Mouse (Mus musculus) limb, embryonic 12.5 days (tissue): Measurements from ENCODE around the gene Ube2s. TPM values are rescaled to one million over a fixed set of nuclear protein-coding genes. Genes with fewer than 3 reads are reported as not detected.
"Not testable (repeated sequence)": the region's sequence is repeated elsewhere in the genome, so short reads cannot be mapped to it uniquely, and the experiment has no call there.

Experiments
- ATAC-seq: fragments of 200-750 bp; cut with Nextera tagmentation; 2 replicates; pipeline ENCODE4 v1.8.0; 2017; ENCODE audit warnings: low read depth, moderate TSS enrichment; ENCODE audit not compliant: insufficient number of reproducible peaks, insufficient read depth, low FRiP score, low TSS enrichment
- H3K27ac ChIP-seq: fragments of 300-500 bp; sonication (generic); 2 replicates; pipeline ENCODE4 v1.5.1; 2016; ENCODE audit warnings: mild to moderate bottlenecking, moderate library complexity
- H3K27me3 ChIP-seq: fragments of 300-500 bp; sonication (generic); 2 replicates; pipeline ENCODE4 v1.6.1; 2016; ENCODE audit warnings: mild to moderate bottlenecking, moderate library complexity
- H3K36me3 ChIP-seq: fragments of 300-500 bp; sonication (generic); 2 replicates; pipeline ENCODE4 v1.6.1; 2016; ENCODE audit warnings: mild to moderate bottlenecking, moderate library complexity
- H3K4me1 ChIP-seq: fragments of 300-500 bp; sonication (generic); replicated peaks from 2 replicates; pipeline ENCODE4 v1.6.1; 2016
- H3K4me2 ChIP-seq: fragments of 300-500 bp; sonication (generic); 2 replicates; pipeline ENCODE4 v1.6.1; 2016; ENCODE audit warnings: mild to moderate bottlenecking, moderate library complexity
- H3K4me3 ChIP-seq: fragments of 300-500 bp; sonication (generic); replicated peaks from 2 replicates; pipeline ENCODE4 v1.5.1; 2016; ENCODE audit warnings: mild to moderate bottlenecking
- H3K9ac ChIP-seq: fragments of 300-500 bp; sonication (generic); replicated peaks from 2 replicates; pipeline ENCODE4 v1.6.1; 2016; ENCODE audit warnings: mild to moderate bottlenecking, moderate library complexity
- H3K9me3 ChIP-seq: fragments of 300-500 bp; sonication (generic); 2 replicates; pipeline ENCODE4 v1.6.1; 2016; ENCODE audit warnings: mild to moderate bottlenecking, moderate library complexity
- WGBS: fragments of 180-500 bp; shearing (Covaris S2); methylation state at CpG from one replicate; pipeline ENCODE4 v1.1.7; 2016; 5-methylcytosine and 5-hydroxymethylcytosine counted together
- polyA plus RNA-seq: library from polyadenylated mRNA; unstranded; fragments of >200 nt; fragmentation: Nextera tagmentation; extraction: Ambion mirVana; gene quantifications from 2 replicates; pipeline ENCODE4 v1.2.1, GENCODE M21; 2016

The Ube2s gene
- polyA plus RNA-seq, 1 experiment from 2014 or later: 437 TPM

- peak overlapping the region; percentile 47 for H3K4me3 ChIP-seq
- peak overlapping the region; percentile 94 for H3K4me2 ChIP-seq
- no peaks in the 10 kb centered on the region for H3K36me3 ChIP-seq
- no peaks in the 10 kb centered on the region for H3K9me3 ChIP-seq
- no peak for ATAC-seq
- H3K4me1 ChIP-seq: peaks cover 24% of the 10 kb centered on the region
- H3K27ac ChIP-seq: no peak overlapping the region
- peaks cover 90% of the 10 kb centered on the region for H3K27me3 ChIP-seq
- H3K9ac ChIP-seq: peak overlapping the region; percentile 60
- 2% methylated on average over 34 of the region's 34 CpGs for WGBS
Observed at GRCm38 (mm10) chr7:4843604-4844244, 31.3 kb upstream of the Ube2s start.

GRCm38 (mm10) chr7:4842634-4843131 lies 30.3 kb upstream of the Ube2s start:
- Histone ChIP-seq H3K4me1 (peaks cover 24% of the 10 kb centered on the region), H3K36me3 (no peaks in the 10 kb centered on the region), H3K27me3 (peaks cover 97% of the 10 kb centered on the region), H3K9me3 (no peaks in the 10 kb centered on the region), H3K9ac (0 out of 2 replicates have a peak overlapping the region, but pooled peaks have one; percentile 12), H3K4me3 (peak overlapping the region; percentile 47), H3K4me2 (peak overlapping the region; percentile 94), H3K27ac (no peak overlapping the region)
- 0 out of 2 replicates have a peak, but pooled peaks have one; percentile 27 for ATAC-seq
- WGBS: 1% methylated on average over 16 of the region's 16 CpGs

GRCm38 (mm10) chr7:4842077-4842476 lies 29.7 kb upstream of the Ube2s start:
- H3K9ac ChIP-seq: no peak overlapping the region
- no peaks in the 10 kb centered on the region for H3K9me3 ChIP-seq
- H3K27ac ChIP-seq: no peak overlapping the region
- WGBS: 52% methylated on average over 5 of the region's 5 CpGs
- H3K4me2 ChIP-seq: peak overlapping the region; percentile 94; the same call in 1 of the 2 replicates
- no peaks in the 10 kb centered on the region for H3K36me3 ChIP-seq
- H3K4me1 ChIP-seq: peaks cover 24% of the 10 kb centered on the region
- H3K27me3 ChIP-seq: peaks cover 100% of the 10 kb centered on the region
- H3K4me3 ChIP-seq: peak overlapping the region; percentile 47; the same call in 1 of the 2 replicates
- no peak for ATAC-seq

GRCm38 (mm10) chr7:4837639-4838038 lies 25.2 kb upstream of the Ube2s start:
- Histone ChIP-seq H3K27ac (no peak overlapping the region), H3K9ac (no peak overlapping the region), H3K27me3 (peaks cover 98% of the 10 kb centered on the region), H3K36me3 (no peaks in the 10 kb centered on the region), H3K4me2 (no peak overlapping the region), H3K4me1 (peaks cover 15% of the 10 kb centered on the region), H3K4me3 (no peak overlapping the region), H3K9me3 (no peaks in the 10 kb centered on the region)
- WGBS: 14% methylated on average over 1 of the region's 1 CpGs
- ATAC-seq: no peak

GRCm38 (mm10) chr7:4836351-4836792 lies 24.0 kb upstream of the Ube2s start:
- WGBS: under 1% methylated on average over 37 of the region's 51 CpGs
- Histone ChIP-seq H3K4me1 (peaks cover 10% of the 10 kb centered on the region), H3K9me3 (no peaks in the 10 kb centered on the region), H3K4me2 (peak overlapping the region; percentile 82), H3K4me3 (peak overlapping the region; percentile 51), H3K36me3 (no peaks in the 10 kb centered on the region), H3K27me3 (peaks cover 96% of the 10 kb centered on the region), H3K27ac (no peak overlapping the region), H3K9ac (peak overlapping the region; percentile 58)
- ATAC-seq: peak; percentile 75

GRCm38 (mm10) chr7:4835631-4836327 lies 23.4 kb upstream of the Ube2s start:
- peak; percentile 49; the same call in 1 of the 2 replicates for ATAC-seq

GRCm38 (mm10) chr7:4830476-4830875 lies 18.1 kb upstream of the Ube2s start:
- no peak for ATAC-seq
- Histone ChIP-seq H3K9me3 (no peaks in the 10 kb centered on the region), H3K27ac (no peak overlapping the region), H3K27me3 (peaks cover 57% of the 10 kb centered on the region), H3K4me3 (no peak overlapping the region), H3K9ac (no peak overlapping the region), H3K4me1 (no peaks in the 10 kb centered on the region), H3K36me3 (no peaks in the 10 kb centered on the region), H3K4me2 (no peak overlapping the region)
- 7% methylated on average over 12 of the region's 12 CpGs for WGBS

More at GRCm38 (mm10) chr7:4835631-4836327, 23.4 kb upstream of the Ube2s start:
- H3K36me3 ChIP-seq: no peaks in the 10 kb centered on the region
- peak overlapping the region; percentile 82 for H3K4me2 ChIP-seq
- H3K9me3 ChIP-seq: no peaks in the 10 kb centered on the region
- peaks cover 10% of the 10 kb centered on the region for H3K4me1 ChIP-seq
- H3K4me3 ChIP-seq: peak overlapping the region; percentile 51
- 4% methylated on average over 34 of the region's 34 CpGs for WGBS
- H3K27ac ChIP-seq: no peak overlapping the region
- peaks cover 96% of the 10 kb centered on the region for H3K27me3 ChIP-seq
- peak overlapping the region; percentile 58; the same call in 1 of the 2 replicates for H3K9ac ChIP-seq

GRCm38 (mm10) chr7:4825365-4825764 lies 13.0 kb upstream of the Ube2s start:
- Histone ChIP-seq H3K9me3 (no peaks in the 10 kb centered on the region), H3K9ac (no peak overlapping the region), H3K4me3 (no peak overlapping the region), H3K27ac (no peak overlapping the region), H3K27me3 (peaks cover 9% of the 10 kb centered on the region), H3K4me1 (0 out of 2 replicates have a peak, but pooled peaks cover 3% of the 10 kb centered on the region), H3K36me3 (no peaks in the 10 kb centered on the region), H3K4me2 (no peak overlapping the region)
- 40% methylated on average over 4 of the region's 4 CpGs for WGBS
- ATAC-seq: no peak

- Histone ChIP-seq H3K27me3 (no peaks in the 10 kb centered on the region), H3K9ac (no peak overlapping the region), H3K36me3 (no peaks in the 10 kb centered on the region), H3K27ac (no peak overlapping the region), H3K9me3 (no peaks in the 10 kb centered on the region), H3K4me3 (no peak overlapping the region), H3K4me2 (no peak overlapping the region), H3K4me1 (0 out of 2 replicates have a peak, but pooled peaks cover 3% of the 10 kb centered on the region)
- 58% methylated on average over 6 of the region's 6 CpGs for WGBS
- ATAC-seq: no peak
Observed at GRCm38 (mm10) chr7:4822162-4822907, 9.9 kb upstream of the Ube2s start.

- Histone ChIP-seq H3K4me1 (0 out of 2 replicates have a peak, but pooled peaks cover 3% of the 10 kb centered on the region), H3K4me2 (no peak overlapping the region), H3K36me3 (no peaks in the 10 kb centered on the region), H3K4me3 (no peak overlapping the region), H3K27ac (no peak overlapping the region), H3K9ac (no peak overlapping the region), H3K9me3 (no peaks in the 10 kb centered on the region), H3K27me3 (no peaks in the 10 kb centered on the region)
- 86% methylated on average over 4 of the region's 4 CpGs for WGBS
- no peak for ATAC-seq
Observed at GRCm38 (mm10) chr7:4821690-4822089, 9.3 kb upstream of the Ube2s start.

- 91% methylated on average over 7 of the region's 7 CpGs for WGBS
Observed at GRCm38 (mm10) chr7:4820925-4821324, 8.5 kb upstream of the Ube2s start.

More at GRCm38 (mm10) chr7:4820925-4821324, 8.5 kb upstream of the Ube2s start:
- not testable (repeated sequence) for H3K4me3 ChIP-seq, H3K4me2 ChIP-seq, H3K27me3 ChIP-seq, H3K36me3 ChIP-seq, H3K9me3 ChIP-seq, H3K27ac ChIP-seq, H3K4me1 ChIP-seq, ATAC-seq, H3K9ac ChIP-seq
